Mouse (Mus musculus) adipocyte (in vitro differentiated cells): Measurements from ENCODE around the gene Angptl2.

Experiments
- DNase-seq: peaks from one replicate; pipeline ENCODE4 v3.0.0-alpha.2; 2016; ENCODE audit warnings: low spot score

Gene Angptl2

GRCm38 (mm10) chr2:33230701-33231100, 14.8 kb downstream of the Angptl2 start:
- no peak for DNase-seq

DNA sequence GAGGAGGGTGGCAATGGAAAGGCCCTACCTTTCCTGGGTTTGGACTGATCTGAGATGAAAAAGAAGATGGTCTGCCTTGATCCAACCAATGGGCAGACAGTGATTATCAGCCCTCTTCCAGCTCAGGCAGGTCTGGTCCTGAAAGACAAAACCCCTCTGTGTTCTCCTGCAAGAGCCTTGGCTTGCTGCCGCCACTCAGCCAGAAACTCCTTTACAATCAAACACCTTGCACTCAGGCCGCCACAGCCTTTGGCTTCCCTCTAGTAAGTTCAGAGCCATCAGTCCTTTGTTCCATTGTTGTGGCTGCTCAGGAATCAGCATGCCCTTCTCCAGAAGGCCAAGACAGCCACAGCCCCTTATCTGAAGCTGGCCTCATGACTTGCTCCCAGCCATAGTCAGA, 15.9 kb downstream of the Angptl2 start:
- no peak for DNase-seq

- no peak for DNase-seq
Observed at GRCm38 (mm10) chr2:33232782-33233570, 17.1 kb downstream of the Angptl2 start.

DNA sequence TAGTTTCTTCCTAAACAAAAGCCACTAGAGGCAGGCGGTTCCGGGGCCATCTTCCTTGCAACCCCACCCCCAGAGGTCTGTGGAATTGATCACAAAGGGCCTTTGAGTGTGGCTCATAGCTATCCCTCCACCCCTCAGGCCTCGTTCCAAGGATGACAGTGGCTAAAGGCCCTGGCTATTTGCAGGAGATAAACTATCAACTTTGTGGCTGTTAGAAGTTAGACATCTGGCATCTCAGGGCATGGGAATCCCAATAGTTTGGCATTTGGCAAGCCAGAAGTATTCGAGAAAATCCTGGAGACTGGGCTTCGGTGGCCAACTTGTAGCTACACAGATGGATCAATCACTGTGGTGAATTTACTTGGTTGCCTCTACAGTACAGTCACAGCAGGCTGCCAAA, 18.0 kb downstream of the Angptl2 start:
- DNase-seq, result no peak

- DNase-seq, result no peak
Observed at GRCm38 (mm10) chr2:33234848-33235247, 19.0 kb downstream of the Angptl2 start.

GRCm38 (mm10) chr2:33237581-33237980, 21.7 kb downstream of the Angptl2 start:
- DNase-seq, result no peak

DNA sequence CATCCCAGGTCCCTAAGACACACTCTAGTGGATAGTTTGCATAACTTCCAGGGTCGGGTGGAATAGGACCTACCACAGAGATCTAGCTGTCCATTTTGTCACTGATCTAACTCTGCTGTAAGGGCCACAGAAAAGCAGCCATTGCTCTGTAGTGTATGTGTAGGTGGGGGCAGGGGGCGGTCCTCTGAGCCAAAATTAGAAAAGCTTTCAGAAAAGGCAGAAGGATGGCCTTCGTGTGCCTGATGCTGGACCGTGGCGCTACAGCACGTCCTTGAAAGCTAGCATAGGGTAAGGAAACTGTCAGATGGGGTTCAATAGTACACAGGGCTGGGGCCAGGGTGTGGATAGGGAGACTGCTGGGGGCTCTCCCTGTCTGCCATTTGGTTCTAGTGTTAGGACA, 29.0 kb downstream of the Angptl2 start:
- no peak for DNase-seq

DNA sequence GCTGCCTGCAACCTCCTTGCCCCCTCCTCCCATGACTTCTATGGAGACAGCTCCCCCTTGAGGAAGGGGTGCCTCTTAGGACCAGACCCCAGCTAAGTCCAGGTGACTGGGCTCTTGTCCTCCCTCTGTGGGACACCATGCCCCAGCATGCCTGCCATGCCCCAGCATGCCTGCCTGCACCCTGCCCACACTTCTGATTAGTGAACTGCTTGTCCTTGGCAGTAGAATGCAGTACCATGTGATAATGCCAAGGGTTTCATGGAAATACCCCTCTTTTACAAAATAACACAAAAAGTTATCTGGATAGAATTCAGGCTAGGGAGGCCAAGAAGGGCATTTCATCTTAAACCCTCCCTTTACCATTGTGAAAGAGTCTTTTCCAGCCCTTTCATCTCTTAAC, 29.5 kb downstream of the Angptl2 start:
- peak; percentile 76 for DNase-seq

DNA sequence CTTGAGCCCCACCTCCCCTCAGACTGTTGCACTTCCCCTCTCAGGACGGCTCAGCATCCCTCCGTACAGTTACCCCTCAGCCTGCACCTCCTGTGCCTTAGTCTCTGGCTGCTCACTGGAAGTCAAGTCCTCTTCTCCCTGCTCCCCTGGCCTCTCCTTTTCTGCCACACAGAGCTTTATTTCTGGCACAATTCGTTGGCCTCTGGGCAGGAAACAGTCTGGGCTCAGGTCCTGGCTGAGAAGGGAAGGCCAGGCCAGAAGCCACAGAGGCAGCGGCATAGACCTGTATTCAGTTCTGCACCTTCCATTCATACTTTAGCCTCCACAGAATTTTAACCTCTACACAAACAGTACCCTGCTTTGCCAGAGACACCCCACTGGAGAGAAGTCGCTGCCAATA, 31.0 kb downstream of the Angptl2 start:
- DNase-seq, result peak; percentile 69

DNA sequence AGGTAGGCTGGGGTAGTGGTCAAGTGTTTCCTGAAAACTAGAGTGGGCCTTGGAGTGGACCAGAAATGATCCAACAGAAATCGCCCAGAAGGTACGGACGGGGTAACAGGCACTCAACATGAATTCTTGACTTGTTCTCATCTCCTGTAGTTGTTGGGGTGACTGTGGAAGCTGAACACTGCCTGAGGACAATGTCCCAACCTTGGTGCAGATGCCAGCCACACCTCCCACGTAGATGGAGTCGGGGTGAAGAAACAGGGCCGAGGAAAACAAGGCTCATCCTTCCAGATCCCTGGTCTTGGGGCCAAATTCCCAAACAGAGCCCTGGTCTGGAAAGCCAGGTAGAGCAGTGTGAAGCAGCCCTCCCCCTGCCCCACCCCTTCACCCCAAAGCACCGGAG, 32.7 kb downstream of the Angptl2 start:
- DNase-seq, result no peak

DNA sequence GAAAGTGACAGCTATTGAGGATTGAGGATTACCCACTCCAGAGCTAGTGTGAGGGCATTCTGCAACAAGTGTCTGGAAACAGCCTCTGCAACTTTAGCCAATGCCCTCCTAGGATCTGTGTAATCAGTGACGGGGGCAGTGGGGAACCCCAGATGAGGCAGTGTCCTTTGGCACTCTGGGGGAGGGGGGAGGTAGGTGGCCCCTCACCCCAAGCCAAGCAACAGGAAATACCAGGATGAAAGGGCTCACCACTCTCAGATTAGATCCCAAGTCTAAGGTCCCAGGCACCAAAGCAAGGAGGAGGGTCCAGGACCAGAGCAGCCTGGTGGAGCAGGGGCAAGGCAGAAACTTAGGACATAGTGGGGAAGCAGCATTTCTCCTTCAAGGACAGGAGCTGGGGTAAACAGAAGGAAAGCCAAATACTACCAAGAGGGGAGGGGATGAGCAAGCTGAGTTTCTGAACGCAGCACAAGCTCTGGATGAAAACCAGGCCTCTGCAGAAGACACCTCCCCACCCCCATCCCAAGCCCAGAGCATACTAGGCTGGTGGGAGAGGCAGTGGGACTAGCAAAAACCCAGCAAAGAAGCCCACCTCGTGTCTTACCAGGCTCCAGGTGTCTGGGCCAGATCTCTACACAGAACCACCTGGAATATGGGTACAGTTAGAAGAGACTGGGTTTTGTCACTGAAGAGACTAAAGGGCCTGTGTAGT, 34.2 kb downstream of the Angptl2 start:
- no peak for DNase-seq

- DNase-seq, result no peak
Observed at GRCm38 (mm10) chr2:33252751-33253150, 36.9 kb downstream of the Angptl2 start.

GRCm38 (mm10) chr2:33253572-33254190, 37.8 kb downstream of the Angptl2 start:
- DNase-seq, result no peak

- DNase-seq, result peak; percentile 51
Observed at GRCm38 (mm10) chr2:33254318-33254985, 38.6 kb downstream of the Angptl2 start.

- DNase-seq, result no peak
Observed at GRCm38 (mm10) chr2:33256769-33257537, 41.1 kb downstream of the Angptl2 start.

- no peak for DNase-seq
Observed at GRCm38 (mm10) chr2:33260772-33261171, 44.9 kb downstream of the Angptl2 start.

GRCm38 (mm10) chr2:33261475-33261874, 45.6 kb downstream of the Angptl2 start:
- no peak for DNase-seq

GRCm38 (mm10) chr2:33265793-33266192, 49.9 kb downstream of the Angptl2 start:
- DNase-seq, result no peak

DNA sequence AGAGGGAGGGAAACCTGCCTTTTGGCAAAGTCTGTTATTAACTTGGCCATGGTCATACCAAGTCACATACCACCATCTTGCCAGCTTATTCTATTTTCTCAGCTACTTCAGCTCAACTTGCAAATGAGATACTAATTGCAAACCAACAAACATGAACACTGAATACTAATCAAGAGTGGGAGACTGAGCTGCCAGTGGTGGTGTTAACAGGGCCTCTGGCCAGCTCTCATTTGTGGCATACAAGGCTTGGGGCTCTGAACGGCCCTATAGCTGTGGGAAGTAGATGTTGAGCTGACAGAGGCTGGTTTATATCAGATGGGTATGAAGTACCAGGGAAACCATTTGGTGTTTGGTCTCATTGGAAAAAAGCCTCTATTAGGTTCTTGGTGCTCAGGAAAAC, 51.2 kb downstream of the Angptl2 start:
- DNase-seq, result no peak

GRCm38 (mm10) chr2:33268384-33269131, 52.7 kb downstream of the Angptl2 start:
- DNase-seq, result no peak

DNA sequence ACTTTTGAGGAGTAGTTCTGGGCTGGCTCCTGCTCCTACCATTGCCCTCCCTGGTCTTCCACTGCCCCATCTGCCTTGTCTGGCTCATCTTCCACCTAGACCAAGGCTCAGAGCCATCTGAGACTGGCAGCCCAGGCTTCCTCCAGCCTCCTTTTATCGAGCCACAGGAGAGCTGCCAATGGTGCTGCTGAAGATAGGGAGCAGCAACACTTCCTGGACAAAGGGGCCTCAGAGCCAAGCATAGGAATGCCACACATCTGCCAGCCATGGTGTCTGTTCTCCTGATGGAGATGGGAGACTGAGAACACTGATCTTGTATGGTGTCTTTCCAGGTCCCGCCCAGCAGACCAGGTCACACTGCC, 53.2 kb downstream of the Angptl2 start:
- DNase-seq, result no peak
